Mouse (Mus musculus) splenic B cell, adult 2 months (primary cell): ENCODE data around the gene Trip10.
A peak's percentile ranks its signal among the peaks of the same experiment; 100 is the strongest.

ENCODE experiments used
- DNase-seq: peaks from one replicate; pipeline ENCODE4 v3.0.0-alpha.2; 2011; ENCODE audit warnings: low read depth, low spot score
- H3K27me3 ChIP-seq: 2 replicates; pipeline ENCODE4 v1.6.1; 2012; ENCODE audit warnings: mild to moderate bottlenecking, low read length, moderate library complexity, mixed read lengths; ENCODE audit not compliant: control insufficient read depth, poor library complexity, insufficient read depth, severe bottlenecking
- H3K36me3 ChIP-seq: 2 replicates; pipeline ENCODE4 v1.6.1; 2012; ENCODE audit warnings: mild to moderate bottlenecking, low read length, moderate library complexity, mixed read lengths; ENCODE audit not compliant: control insufficient read depth, poor library complexity, insufficient read depth, severe bottlenecking

Gene Trip10

GRCm38 (mm10) chr17:57229851-57230727, 19.2 kb upstream of the Trip10 start:
- peak; percentile 39 for DNase-seq
- H3K36me3 ChIP-seq = peaks cover 5% of the 10 kb centered on the region; the same call in 1 of the 2 replicates

GRCm38 (mm10) chr17:57230728-57231125, 18.5 kb upstream of the Trip10 start:
- Histone ChIP-seq H3K27me3 (no peaks in the 10 kb centered on the region), H3K36me3 (peaks cover 9% of the 10 kb centered on the region)
- no peak for DNase-seq

More at GRCm38 (mm10) chr17:57229851-57230727, 19.2 kb upstream of the Trip10 start:
- no peaks in the 10 kb centered on the region for H3K27me3 ChIP-seq

GRCm38 (mm10) chr17:57231321-57231771, 17.9 kb upstream of the Trip10 start:
- peaks cover 16% of the 10 kb centered on the region for H3K36me3 ChIP-seq
- DNase-seq = no peak
- H3K27me3 ChIP-seq = no peaks in the 10 kb centered on the region

DNA sequence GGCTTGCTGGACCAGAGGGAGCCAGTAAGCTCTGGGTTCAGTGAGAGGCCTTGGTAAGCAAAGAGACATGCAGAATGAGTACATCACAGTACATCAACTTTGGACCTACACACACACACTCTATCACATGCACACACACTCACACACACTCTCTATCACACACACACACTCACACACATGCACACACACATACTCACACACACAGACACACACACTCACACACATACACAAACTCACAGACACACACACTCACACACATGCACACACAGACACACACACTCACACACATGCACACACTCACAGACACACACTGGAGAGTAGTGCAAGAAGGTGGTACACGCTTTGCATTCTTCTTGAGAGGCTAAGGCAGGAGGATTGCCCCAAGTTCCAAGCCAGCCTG, 17.1 kb upstream of the Trip10 start:
- H3K36me3 ChIP-seq = peaks cover 22% of the 10 kb centered on the region
- H3K27me3 ChIP-seq = no peaks in the 10 kb centered on the region
- no peak for DNase-seq

DNA sequence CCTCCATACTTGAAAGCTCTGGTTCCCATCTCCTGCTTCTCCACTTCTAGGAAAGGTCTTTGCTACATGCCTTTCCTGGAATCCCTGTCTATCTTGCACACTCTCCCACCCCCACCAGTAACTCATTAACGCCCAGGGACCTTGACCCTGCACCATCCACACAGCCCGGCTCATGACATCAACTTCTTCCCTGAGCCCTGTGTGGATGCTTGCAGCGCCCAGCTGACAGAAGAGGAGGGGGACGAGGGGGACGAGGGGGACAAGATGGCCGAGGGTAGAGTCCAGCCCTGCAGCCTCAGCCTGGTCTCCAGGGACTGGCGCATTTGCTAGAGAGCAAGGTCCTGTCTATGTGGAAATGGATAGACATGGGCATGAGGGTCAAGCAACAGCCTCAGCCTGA, 16.2 kb upstream of the Trip10 start:
- DNase-seq = no peak
- H3K36me3 ChIP-seq = peaks cover 23% of the 10 kb centered on the region
- no peaks in the 10 kb centered on the region for H3K27me3 ChIP-seq

- DNase-seq = no peak
- H3K36me3 ChIP-seq = peaks cover 24% of the 10 kb centered on the region
- H3K27me3 ChIP-seq = no peaks in the 10 kb centered on the region
Measured at GRCm38 (mm10) chr17:57234254-57234928, 14.9 kb upstream of the Trip10 start.

DNA sequence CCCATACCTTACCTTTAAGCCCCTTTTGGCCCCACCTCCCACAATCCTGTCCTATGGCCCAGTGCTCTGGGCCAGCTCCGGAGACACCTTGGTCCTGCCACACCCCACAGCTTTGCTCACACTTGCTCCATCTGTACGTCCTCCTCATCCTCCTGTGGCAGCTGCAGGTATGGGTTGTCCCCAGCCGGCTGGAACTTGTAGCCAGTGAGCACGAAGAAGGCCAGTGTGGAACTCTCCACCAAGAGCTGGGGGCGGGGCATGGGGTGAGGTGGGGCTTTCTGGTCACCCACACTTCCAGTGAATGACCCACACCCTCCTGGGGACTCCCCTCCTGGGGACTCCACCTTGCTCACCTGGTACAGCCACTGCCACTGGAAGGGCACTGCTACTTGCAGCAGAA, 13.5 kb upstream of the Trip10 start:
- Histone ChIP-seq H3K36me3 (peaks cover 24% of the 10 kb centered on the region), H3K27me3 (no peaks in the 10 kb centered on the region)
- no peak for DNase-seq

GRCm38 (mm10) chr17:57237181-57237580, 12.1 kb upstream of the Trip10 start:
- H3K36me3 ChIP-seq = peaks cover 24% of the 10 kb centered on the region
- DNase-seq = no peak
- no peaks in the 10 kb centered on the region for H3K27me3 ChIP-seq

DNA sequence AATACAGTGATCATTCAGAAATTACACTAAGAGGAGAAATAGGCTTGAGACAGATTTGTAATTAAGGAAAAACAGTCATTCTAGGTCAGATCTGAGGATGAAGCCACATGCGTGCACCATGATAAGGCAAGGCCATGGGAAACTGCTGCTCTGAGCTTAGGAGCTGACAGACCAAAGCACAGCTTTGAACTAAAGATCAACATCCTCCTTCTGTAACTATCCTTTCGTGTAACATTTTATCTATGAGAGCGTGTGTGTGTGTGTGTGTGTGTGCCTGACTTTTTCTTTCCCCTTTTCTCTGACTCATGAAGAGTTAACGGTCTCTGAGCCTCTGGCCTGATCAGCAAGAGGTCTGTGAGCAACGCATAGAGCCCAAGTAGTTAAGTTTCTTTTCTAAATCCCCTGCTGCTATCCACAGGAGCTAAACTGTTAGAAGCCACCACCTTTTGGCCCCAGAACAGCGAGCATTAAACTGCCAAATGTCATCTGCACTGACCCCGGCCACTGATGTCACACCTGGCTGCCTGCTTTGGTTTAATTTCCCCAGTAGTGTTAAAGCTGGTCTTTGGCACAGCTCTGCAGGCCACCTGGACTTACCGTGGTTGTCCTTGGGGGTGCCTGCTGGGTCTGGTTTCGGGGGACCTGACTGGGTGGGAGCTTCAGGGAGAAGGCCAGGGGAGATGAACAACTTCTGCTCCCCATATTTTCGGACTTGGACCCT, 5.4 kb upstream of the Trip10 start:
- Histone ChIP-seq H3K36me3 (peaks cover 16% of the 10 kb centered on the region), H3K27me3 (no peaks in the 10 kb centered on the region)
- DNase-seq = no peak

DNA sequence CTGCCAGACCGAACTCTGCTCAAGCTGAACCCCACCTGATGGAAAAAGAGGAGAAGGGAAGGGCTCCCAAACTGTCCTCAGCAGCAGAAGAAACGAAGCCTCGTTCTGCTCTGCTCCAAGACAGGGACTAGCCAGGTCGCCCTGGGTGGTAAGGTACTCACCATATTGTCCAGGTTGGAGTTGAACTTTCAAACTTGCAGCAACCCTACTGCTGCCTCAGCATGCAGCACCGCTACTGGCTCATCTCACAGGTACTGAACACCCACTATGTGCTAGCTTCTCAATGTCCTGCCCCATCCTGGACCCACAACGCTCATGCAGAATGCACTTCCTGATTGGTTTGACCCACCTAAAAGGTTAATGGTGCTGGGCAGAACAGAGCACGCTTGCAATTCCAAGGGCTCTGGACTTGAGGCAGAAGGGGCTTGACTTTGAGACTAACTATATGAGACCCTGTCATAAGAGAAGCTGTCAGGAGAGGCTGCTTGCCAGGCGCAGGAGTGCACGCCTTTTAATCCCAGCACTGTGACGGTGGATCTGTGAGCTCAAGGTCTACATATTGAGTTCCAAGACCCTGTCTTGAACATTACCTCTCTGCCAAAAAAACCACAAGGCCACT, 3.8 kb upstream of the Trip10 start:
- DNase-seq = no peak
- Histone ChIP-seq H3K36me3 (peaks cover 16% of the 10 kb centered on the region), H3K27me3 (no peaks in the 10 kb centered on the region)

DNA sequence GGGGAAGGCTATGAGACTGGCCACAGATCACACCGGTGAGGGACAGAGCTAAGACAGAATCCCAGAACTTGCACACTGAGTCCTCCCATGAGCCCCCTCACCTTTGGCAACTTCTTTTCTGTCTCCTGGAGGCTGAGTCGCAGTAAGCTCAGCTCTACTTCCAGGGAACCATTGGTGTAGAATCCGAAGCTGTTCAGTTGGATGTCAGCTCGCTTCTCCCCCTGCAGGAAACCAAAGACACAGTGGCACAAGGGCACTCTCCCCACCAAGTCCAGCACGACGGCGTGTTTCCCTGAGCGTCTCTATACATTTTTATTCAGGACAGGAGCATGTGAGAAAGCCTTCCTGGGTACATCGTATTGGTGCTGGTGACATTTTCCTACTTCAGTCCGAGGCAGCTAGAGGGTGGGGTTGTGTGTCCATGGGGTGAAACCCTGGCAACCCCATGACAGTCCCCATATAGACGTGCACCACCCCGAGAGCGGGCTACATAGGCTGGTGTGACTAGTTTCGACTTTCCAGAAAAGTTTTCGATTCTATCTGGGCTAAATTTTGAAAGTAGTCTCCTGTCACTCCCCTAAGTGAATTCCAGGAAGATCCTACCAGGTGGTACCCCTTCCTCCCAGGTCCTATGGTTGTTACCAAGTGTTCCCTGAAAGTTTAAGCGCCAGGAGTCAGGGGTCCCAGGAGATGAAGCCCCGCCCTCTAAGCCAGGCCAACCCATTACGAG, 2.4 kb upstream of the Trip10 start:
- H3K36me3 ChIP-seq = peaks cover 16% of the 10 kb centered on the region
- peak; percentile 18 for DNase-seq
- H3K27me3 ChIP-seq = no peaks in the 10 kb centered on the region

DNA sequence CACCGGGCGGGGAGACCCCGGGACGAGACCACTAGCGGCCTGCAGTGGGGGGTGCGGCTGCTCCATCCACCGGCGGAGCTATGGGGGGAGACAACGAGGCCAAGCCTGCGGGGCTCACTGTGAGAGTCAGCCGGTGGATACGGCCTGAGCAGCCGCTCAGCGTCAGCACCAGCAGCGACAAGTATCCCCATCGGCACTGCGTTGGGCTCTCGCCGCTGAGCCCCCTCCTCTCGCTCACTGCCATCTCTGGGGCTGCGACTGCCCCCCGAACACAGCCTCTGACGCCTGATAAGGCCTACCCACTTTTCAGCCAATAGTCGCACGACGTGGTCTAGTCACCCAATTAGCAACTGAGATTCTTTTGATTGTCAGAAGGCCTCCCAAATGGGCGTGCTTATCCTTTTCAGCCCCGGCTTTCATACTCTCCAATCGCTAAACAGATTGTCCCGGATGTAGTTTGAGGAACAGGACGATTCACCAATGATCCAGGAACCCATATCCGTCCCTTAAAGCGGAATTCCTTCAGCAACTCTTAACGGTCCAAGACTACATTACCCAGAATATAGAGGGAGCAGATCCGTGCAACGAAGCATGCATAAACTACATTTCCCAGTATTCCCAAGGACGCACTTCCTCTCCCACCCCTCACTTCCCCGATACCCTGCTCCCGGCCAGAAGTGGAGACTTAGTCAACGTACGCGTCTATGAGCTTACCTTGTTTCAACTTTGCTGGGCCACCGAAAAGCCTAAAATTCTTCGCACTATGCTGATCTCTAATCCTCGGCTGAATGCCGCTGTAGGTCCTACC, 1.7 kb upstream of the Trip10 start:
- DNase-seq = peak; percentile 96
- H3K36me3 ChIP-seq = peaks cover 12% of the 10 kb centered on the region
- no peaks in the 10 kb centered on the region for H3K27me3 ChIP-seq

- Histone ChIP-seq H3K27me3 (no peaks in the 10 kb centered on the region), H3K36me3 (peaks cover 6% of the 10 kb centered on the region; the same call in 1 of the 2 replicates)
- peak; percentile 89 for DNase-seq
Measured at GRCm38 (mm10) chr17:57248201-57248699, 1.0 kb upstream of the Trip10 start, which contains the start of gene Gpr108. Gene Gpr108, minus strand, starts transcription at chr17:57248446.
